Mouse (Mus musculus) left cerebral cortex, adult 18-20 months (tissue): ENCODE measurements around the gene Cyp27b1. TPM values are rescaled to one million over a fixed set of nuclear protein-coding genes. Genes with fewer than 3 reads are reported as not detected.

Source experiments
- DNase-seq, 2 experiments: peaks; one replicate each; pipeline ENCODE4 v3.0.0; 2021 to 2022; ENCODE audit warnings: low spot score in 2 of 2, mixed read lengths in 1 of 2
- microRNA-seq, 2 experiments: library from miRNA; unstranded; fragments of <30 nt; microRNA quantifications; one replicate each; pipeline ENCODE4 v1.2.0; 2021
- total RNA-seq, 2 experiments: library from RNA; stranded (reverse); gene quantifications; 2 replicates each; pipeline ENCODE4 v1.2.3; 2021

Gene Cyp27b1
- total RNA-seq, 2 experiments from 2014 or later = 0.30 to 0.45 TPM

DNA sequence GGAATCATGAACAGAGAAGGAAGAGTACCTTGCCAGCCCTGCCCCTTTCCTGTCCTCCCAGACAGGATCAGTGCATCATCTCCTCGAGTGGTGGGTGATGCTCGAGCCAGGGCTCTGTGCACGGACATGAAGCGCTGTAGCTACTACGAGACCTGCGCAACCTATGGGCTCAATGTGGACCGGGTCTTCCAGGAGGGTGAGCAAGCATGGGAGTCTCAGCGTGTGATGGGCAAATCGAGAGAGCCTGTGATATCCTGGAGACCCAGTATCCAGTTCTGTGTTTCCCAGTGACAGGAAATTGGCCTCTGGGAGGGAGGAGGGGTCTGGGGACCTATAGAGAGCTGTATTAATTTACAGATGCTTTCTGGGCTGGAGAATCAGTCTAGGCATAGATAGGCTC lies 37.0 kb downstream of the Cyp27b1 start:
- no peak for DNase-seq

DNA sequence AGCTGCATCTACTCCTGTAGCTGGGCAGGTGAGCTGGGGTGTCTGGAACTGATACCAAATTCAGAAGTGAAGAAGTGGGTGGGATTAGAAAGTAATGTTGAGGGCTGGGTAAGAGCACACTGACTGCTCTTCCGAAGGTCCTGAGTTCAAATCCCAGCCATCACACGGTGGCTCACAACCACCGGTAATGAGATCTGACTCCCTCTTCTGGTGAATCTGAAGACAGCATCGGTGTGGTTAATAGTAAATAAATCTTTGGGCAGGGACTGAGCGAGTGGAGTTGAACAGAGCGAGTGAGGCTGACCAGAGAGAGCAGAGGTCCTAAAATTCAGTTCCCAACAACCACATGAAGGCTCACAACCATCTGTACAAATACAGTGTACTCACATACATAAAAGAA lies 37.6 kb downstream of the Cyp27b1 start:
- no peak for DNase-seq

DNA sequence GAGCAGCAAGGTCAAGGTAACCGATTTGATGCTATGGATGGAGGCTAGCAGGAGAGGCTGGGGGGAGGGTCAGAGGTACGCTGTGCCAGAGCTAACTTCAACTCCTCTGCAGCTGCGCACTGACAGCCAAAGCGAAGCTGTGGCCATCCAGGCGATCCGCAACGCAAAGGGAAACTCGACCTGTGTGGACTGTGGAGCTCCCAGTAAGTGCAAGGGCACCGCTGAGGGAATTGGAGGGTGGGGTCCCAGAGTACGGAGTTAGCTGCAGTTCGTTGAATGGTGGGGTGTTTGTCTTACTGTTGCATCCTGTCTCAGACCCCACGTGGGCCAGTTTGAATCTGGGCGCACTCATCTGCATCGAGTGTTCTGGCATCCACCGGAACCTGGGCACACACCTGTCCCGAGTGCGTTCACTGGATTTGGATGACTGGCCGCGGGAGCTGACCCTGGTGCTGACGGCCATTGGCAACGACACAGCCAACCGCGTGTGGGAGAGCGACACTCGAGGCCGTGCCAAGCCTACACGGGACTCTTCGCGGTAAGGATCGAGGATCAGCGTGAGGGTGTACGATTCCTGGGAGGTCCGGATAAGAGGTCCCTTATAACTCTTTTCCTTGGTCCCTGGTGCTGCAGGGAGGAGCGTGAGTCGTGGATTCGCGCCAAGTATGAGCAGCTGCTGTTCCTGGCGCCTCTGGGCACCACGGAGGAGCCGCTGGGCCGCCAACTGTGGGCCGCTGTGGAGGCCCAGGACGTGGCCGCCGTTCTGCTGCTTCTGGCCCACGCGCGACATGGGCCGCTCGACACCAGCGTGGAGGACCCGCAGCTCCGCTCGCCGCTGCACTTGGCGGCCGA lies 42.7 kb downstream of the Cyp27b1 start:
- DNase-seq = peak in 1 of 2 experiments; percentile 56

DNA sequence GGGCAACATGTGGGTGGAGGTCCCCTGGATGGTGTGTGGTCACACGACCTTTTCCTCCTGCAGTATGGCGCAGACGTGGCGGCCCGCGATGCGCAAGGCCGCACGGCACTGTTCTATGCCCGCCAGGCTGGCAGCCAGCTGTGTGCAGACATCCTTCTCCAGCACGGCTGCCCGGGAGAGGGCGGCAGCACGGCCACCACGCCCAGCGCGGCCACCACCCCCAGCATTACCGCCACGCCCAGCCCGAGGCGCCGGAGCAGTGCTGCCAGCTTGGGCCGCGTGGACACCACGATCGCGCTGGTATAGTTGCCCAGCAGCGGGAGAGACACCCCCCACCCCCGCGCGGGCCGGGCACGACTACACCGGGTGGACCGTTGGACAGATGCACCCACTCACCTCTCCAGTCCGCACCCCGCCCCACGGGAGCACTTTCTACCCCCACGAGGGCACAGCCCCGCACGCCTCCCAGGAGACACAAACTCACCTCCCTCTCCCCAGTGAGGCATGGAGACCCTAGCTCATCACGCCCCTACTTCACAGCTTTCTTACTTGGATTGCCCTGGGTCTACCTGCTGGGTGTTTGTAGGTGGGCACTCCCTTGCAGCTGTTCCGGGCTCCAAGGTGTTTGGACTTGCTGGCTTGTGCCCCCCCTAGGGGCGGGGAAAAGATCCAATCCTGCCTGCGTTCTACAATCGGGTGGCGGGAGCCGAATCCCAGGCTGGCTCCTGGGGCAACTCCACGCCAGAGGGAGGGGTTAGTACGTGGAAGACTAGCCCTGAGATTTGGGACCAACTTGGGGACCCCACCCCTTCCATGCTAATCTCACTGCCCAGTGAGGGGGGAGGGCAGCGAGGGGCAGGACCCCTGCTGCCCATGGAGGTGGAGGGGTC lies 43.7 kb downstream of the Cyp27b1 start:
- peak in 1 of 2 experiments; percentile 54 for DNase-seq

DNA sequence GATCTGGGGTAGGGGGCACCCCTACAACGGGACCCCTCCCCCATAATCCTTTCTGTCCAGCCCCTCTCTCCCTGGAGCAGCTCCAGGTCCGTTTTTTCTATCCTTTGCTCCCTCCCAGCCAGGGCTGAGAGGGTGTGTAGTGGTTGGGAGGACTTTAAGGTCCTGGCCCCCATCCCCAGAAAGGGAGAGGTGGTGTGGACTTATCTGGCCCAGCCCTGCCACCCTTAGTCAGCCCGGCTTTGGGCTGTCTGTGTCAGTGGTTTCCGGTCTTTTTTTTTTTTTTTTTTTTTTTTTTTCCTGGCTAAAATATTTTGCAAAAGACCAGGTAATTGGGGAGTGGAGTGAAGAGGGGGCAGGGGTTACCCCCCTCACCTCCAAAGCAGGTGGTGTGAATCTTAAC lies 44.7 kb downstream of the Cyp27b1 start:
- no peak for DNase-seq

DNA sequence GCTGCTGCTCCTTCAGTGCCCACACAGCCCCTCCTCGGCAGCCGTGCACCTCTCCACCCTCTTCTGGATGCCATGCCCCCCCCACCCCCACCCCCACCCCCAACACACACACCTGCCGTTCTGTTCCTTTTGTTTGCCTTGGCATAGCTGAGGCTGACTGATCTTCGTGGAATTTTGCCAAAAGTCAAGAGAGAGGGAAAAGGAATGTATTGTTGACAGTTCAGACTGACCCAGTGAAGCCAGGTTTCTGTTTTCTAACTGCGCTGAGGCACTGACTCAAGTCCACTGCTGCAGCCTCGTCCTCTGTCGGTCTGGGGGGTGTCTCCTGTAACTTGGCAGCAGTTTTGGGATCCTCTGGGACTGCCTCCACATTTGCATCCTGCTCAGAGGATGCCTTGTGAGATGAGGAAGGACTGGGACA lies 46.3 kb downstream of the Cyp27b1 start:
- no peak for DNase-seq

DNA sequence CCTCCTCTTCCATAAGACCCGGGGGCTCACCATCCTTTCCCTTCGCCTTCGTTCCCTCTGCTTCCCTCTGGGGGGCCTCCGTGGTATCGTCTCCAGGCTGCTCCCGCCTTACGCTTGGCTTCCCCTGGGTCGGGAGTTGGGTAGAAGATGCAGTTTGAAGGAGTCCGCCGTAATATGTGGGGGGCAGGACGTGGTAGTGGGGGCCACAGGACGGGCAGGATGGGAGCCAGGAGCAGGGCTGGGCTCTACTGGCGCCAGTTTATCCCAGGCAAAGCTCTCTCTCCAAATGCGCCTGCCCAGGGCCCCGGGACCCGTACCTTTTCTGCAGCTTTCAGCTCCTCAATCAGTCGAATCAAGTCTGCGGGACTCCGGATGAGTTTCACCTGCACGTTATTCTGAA lies 50.5 kb downstream of the Cyp27b1 start:
- no peak for DNase-seq

DNA sequence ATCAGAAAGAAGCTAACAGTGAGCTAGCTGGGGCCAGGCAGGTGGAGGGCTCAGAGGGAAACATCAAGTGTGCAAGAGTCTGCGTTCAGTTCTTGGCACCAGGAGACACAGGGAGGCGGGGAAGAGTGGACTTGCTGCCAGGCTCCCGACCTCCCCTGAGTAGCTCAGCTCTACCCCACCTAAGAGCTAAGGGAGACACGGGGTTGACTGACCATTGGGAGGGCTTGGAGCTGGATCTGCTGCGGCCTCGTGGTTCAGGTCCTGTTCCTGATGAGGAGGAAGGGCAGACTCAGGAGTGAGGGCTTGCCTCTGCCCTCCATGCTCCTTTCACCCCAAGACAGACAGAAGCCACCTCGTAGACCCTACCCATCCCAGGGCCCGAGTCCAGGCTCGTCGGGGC lies 51.1 kb downstream of the Cyp27b1 start:
- no peak for DNase-seq

DNA sequence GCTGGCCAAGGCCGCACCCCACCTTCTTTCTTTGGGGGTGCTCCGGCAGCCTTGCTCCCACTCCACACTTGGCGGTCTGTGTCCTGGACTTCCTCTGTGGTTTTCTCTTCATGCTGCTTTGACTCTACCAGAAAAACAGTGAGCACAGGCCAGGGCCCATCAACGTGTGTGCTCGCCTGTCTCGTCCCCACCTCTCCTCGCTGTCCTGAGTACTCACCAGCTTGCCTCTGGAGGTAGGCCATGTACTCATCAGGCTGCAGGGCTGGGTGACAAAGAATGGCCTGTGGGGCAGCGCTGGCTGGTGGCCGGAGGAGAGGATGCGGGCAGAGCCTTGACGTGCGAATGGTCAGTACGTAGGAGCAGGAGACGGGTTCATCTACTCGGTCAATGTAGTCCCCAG lies 51.8 kb downstream of the Cyp27b1 start:
- no peak for DNase-seq

DNA sequence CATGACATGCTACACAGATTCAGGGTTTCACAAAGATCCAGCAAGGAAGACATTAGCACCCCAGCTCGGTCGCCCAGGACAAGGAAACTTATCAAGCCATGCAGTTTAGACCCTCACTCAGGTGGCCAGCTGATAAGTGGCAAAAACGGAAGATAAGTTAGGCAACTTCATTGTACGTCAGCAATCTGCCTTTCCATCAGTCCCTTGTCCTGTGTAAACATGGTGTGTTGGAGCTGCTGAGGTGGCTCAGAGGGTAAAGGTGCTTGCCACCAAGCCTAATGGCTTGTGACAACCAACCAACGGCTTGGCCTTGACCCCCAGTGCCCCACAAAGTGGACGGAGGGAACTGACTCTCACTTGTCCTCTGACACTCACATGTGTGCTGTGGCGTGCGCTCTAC lies 52.4 kb downstream of the Cyp27b1 start:
- DNase-seq = no peak

DNA sequence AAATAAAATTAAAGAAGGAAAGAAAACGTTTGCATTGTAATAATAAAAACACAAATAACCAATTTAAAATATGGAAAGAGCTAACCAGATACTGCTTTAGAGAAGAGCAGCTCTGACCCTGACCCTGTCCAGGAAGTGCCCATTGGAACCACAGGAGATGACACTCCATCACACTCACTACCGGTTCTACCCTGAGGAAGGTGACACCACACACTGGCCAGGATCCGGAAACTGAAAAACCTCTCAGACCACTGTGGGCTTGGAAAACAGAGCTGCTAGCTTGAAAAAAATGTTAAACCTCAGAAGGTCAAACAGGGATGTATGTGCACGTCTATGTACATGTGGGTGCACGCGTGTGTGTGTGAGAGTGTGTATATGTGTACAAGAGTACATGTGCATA lies 53.1 kb downstream of the Cyp27b1 start:
- DNase-seq = no peak

Small RNA genes within 50 kb of the gene (microRNA-seq; reads per million reads assigned to microRNA genes)
- 0 reads per million in 2 experiments for gene Mir546

Other genes with a start within 250 kb of the Cyp27b1 start
- 10 to 100 TPM in 1 of 2 experiments, 1 to 10 TPM in 1; 8.9 to 11.6 TPM for gene Atp23, start 146.9 kb upstream of the Cyp27b1 start, total RNA-seq
- 10 to 100 TPM; 81.2 to 83.8 TPM for gene Ctdsp2, start 69.5 kb upstream of the Cyp27b1 start, total RNA-seq
- gene Avil, start 47.5 kb upstream of the Cyp27b1 start, total RNA-seq = under 1 TPM; 0.23 to 0.49 TPM
- 10 to 100 TPM; 26.6 to 30.1 TPM for gene Tsfm, start 17.4 kb upstream of the Cyp27b1 start, total RNA-seq
- gene Mettl1, start 6.8 kb upstream of the Cyp27b1 start, total RNA-seq = 1 to 10 TPM; 9.4 to 10.0 TPM
- under 1 TPM; 0.16 to 0.19 TPM for gene Eef1akmt3, start 6.7 kb upstream of the Cyp27b1 start, total RNA-seq
- gene March9, start 11.9 kb downstream of the Cyp27b1 start, total RNA-seq = 10 to 100 TPM; 20.0 to 23.1 TPM
- gene Cdk4, start 15.3 kb downstream of the Cyp27b1 start, total RNA-seq = 10 to 100 TPM; 67.9 to 71.8 TPM
- gene Tspan31, start 22.0 kb downstream of the Cyp27b1 start, total RNA-seq = 10 to 100 TPM; 69.3 to 69.4 TPM
- 100 to 1,000 TPM; 594 to 629 TPM for gene Agap2, start 27.0 kb downstream of the Cyp27b1 start, total RNA-seq
- gene Os9, start 72.9 kb downstream of the Cyp27b1 start, total RNA-seq = 100 to 1,000 TPM; 116 to 118 TPM
- gene B4galnt1, start 117.0 kb downstream of the Cyp27b1 start, total RNA-seq = 100 to 1,000 TPM; 119 to 130 TPM
- gene Slc26a10, start 132.4 kb downstream of the Cyp27b1 start, total RNA-seq = 1 to 10 TPM; 4.3 to 4.6 TPM
- gene Arhgef25, start 141.8 kb downstream of the Cyp27b1 start, total RNA-seq = 100 to 1,000 TPM; 163 to 215 TPM
- 100 to 1,000 TPM; 198 to 222 TPM for gene Dtx3, start 147.5 kb downstream of the Cyp27b1 start, total RNA-seq
- 100 to 1,000 TPM; 116 to 121 TPM for gene Pip4k2c, start 163.3 kb downstream of the Cyp27b1 start, total RNA-seq
- 1,000 to 10,000 TPM; 1,032 to 1,108 TPM for gene Kif5a, start 215.1 kb downstream of the Cyp27b1 start, total RNA-seq
- gene Dctn2, start 218.1 kb downstream of the Cyp27b1 start, total RNA-seq = 100 to 1,000 TPM; 260 TPM
- 10 to 100 TPM; 43.5 to 46.3 TPM for gene Mbd6, start 240.8 kb downstream of the Cyp27b1 start, total RNA-seq